Mouse (Mus musculus) lung, adult 2 months (tissue): ENCODE measurements around the gene Itga2b.

Experiments
- CTCF ChIP-seq: fragments of 200-500 bp; IDR thresholded peaks from 2 replicates; pipeline ENCODE4 v1.5.1; 2011; ENCODE audit warnings: mild to moderate bottlenecking, low read length, control low read depth; ENCODE audit not compliant: insufficient read depth
- POLR2A ChIP-seq: fragments of 200-500 bp; IDR thresholded peaks from 2 replicates; pipeline ENCODE4 v1.6.1; 2011; ENCODE audit warnings: low read depth, mild to moderate bottlenecking, control low read depth, low read length, borderline replicate concordance; ENCODE audit errors: extremely low read depth

- TF ChIP-seq CTCF (no peak), POLR2A (no peak)
Observed at GRCm38 (mm10) chr11:102495114-102495513, 25.2 kb upstream of the Itga2b start.
